Comparison of ENCODE assay signal across 13 mouse cellular contexts in genomic region chr12:56674726-56675125, GRCm38 (mm10). TPM values are rescaled to one million over a fixed set of nuclear protein-coding genes. Genes with fewer than 3 reads are reported as not detected.
DNase-seq lines count a peak whose midpoint lies in the region; ATAC-seq and TF ChIP-seq lines count a peak whose summit lies in the region.
"Had no signal": no experiment of that assay in that cellular context is flagged by ENCODE, and none has a peak within 500 bp of the region (broad histone marks: within the 10 kb centered on the region; RNA-seq: fewer than 3 reads in every experiment).

No protein-coding gene starts in this region.

- H3K27ac ChIP-seq in embryonic facial prominence, embryonic 11.5 days (replicated peaks; ENCODE audit: low read depth, low read length) = no peak overlapping the region
- H3K27ac ChIP-seq: embryonic facial prominence, embryonic 13.5 days; liver, embryonic 15.5 days had no signal

- H3K27me3 ChIP-seq in E14TG2a.4 (ENCODE audit: insufficient read depth, low read length) = peaks cover 29% of the 10 kb centered on the region
- H3K27me3 ChIP-seq in embryonic facial prominence, embryonic 11.5 days (ENCODE audit: control insufficient read depth, insufficient read depth, low read length) = no peaks in the 10 kb centered on the region

- H3K4me3 ChIP-seq in E14TG2a.4 (replicated peaks; ENCODE audit: low read length) = no peak overlapping the region
- no peak overlapping the region for H3K4me3 ChIP-seq in embryonic facial prominence, embryonic 11.5 days (ENCODE audit: low read depth, low read length)
- H3K4me3 ChIP-seq: embryonic facial prominence, embryonic 13.5 days; liver, embryonic 15.5 days had no signal

- intact Hi-C loops in left cerebral cortex, postnatal 14 days (cut with DNase I) = no loop called here

- no peaks in the 10 kb centered on the region for H3K9me3 ChIP-seq in E14TG2a.4 (ENCODE audit: low read length)
- H3K9me3 ChIP-seq in embryonic facial prominence, embryonic 11.5 days (replicated peaks; ENCODE audit: control insufficient read depth, low read length) = no peaks in the 10 kb centered on the region
- H3K9me3 ChIP-seq: embryonic facial prominence, embryonic 13.5 days; liver, embryonic 15.5 days had no signal

- peak; percentile 52 for DNase-seq in embryo, embryonic 10.5 days (ENCODE audit: low spot score)
- no peak for DNase-seq in embryo, embryonic 11 days
- DNase-seq in left cerebral cortex, postnatal 14 days (ENCODE audit: low spot score in 2 of 2) = peak; percentile 6 to 12
- DNase-seq in left cerebral cortex, adult 9 months (ENCODE audit: low spot score in 2 of 2) = no peak
- DNase-seq in embryonic facial prominence, embryonic 11.5 days (ENCODE audit: low spot score) = peak; percentile 50
- DNase-seq in yolk sac, embryonic 10.5 days (ENCODE audit: low spot score) = no peak
- no peak for DNase-seq in testis, postnatal 10 days (ENCODE audit: low spot score)
- DNase-seq: heart, postnatal 10 days; right cerebral cortex, postnatal 4 days had no signal

- peak; percentile 83 for TF ChIP-seq CTCF in E14TG2a.4 (conservative IDR thresholded peaks at IDR 0.05; ENCODE audit: low read length)

- no peak overlapping the region for H3K4me2 ChIP-seq in embryonic facial prominence, embryonic 11.5 days (ENCODE audit: low read depth, low read length)
- H3K4me2 ChIP-seq: embryonic facial prominence, embryonic 13.5 days; liver, embryonic 15.5 days had no signal

- H3K36me3 ChIP-seq in E14TG2a.4 (ENCODE audit: insufficient read depth, low read length) = no peaks in the 10 kb centered on the region
- no peaks in the 10 kb centered on the region for H3K36me3 ChIP-seq in embryonic facial prominence, embryonic 11.5 days (replicated peaks; ENCODE audit: control insufficient read depth, insufficient read depth, low read depth, low read length)
- H3K36me3 ChIP-seq: embryonic facial prominence, embryonic 13.5 days; liver, embryonic 15.5 days had no signal

- H3K4me1 ChIP-seq in E14TG2a.4 (replicated peaks; ENCODE audit: low read depth, low read length) = no peaks in the 10 kb centered on the region
- no peaks in the 10 kb centered on the region for H3K4me1 ChIP-seq in embryonic facial prominence, embryonic 11.5 days (ENCODE audit: control insufficient read depth, insufficient read depth, low read length)
- H3K4me1 ChIP-seq: liver, embryonic 15.5 days had no signal

- H3K9ac ChIP-seq in embryonic facial prominence, embryonic 11.5 days (replicated peaks; ENCODE audit: low read length) = no peak overlapping the region
- H3K9ac ChIP-seq: embryonic facial prominence, embryonic 13.5 days; liver, embryonic 15.5 days had no signal

- WGBS in embryonic facial prominence, embryonic 11.5 days = 35% methylated on average over 3 of the region's 3 CpGs

- ATAC-seq in embryonic facial prominence, embryonic 11.5 days (replicated peaks; ENCODE audit: insufficient number of reproducible peaks, low FRiP score, low TSS enrichment, low read depth) = no peak

RNA-seq across cellular contexts. Expression of gene Pax9, which starts 16.8 kb away (rescaled TPM):
- total RNA-seq in left cerebral cortex, postnatal 14 days (2021) = not detected
- polyA plus RNA-seq in embryonic facial prominence, embryonic 11.5 days (2014; fragmentation: Nextera tagmentation; extraction: Ambion mirVana) = 10.5 and 11.9 TPM in 2 replicates
- total RNA-seq: layer of hippocampus, adult 18-20 months had no signal

Comparison
In these comparisons a context has a peak if more than half of its experiments do, and no peak if none do; other contexts are left out.
1. DNase-seq: peak in embryo, embryonic 10.5 days (single experiment), left cerebral cortex, postnatal 14 days (2 of 2) and embryonic facial prominence, embryonic 11.5 days (single experiment); none in embryo, embryonic 11 days (single experiment), left cerebral cortex, adult 9 months (0 of 2), yolk sac, embryonic 10.5 days (single experiment) and testis, postnatal 10 days (single experiment).